Mouse (Mus musculus) heart, embryonic 13.5 days (tissue): ENCODE data around the gene Tob1. TPM values are rescaled to one million over a fixed set of nuclear protein-coding genes. Genes with fewer than 3 reads are reported as not detected.

ENCODE experiments used
- ATAC-seq: fragments of 200-750 bp; cut with Nextera tagmentation; 2 replicates; pipeline ENCODE4 v1.8.0; 2017; ENCODE audit warnings: moderate TSS enrichment; ENCODE audit not compliant: insufficient number of reproducible peaks, low FRiP score, low TSS enrichment; ENCODE audit errors: extremely low read depth
- H3K27ac ChIP-seq: fragments of 300-500 bp; sonication (generic); replicated peaks from 2 replicates; pipeline ENCODE4 v1.5.1; 2015; ENCODE audit warnings: moderate library complexity, mild to moderate bottlenecking, inconsistent platforms
- H3K27me3 ChIP-seq: fragments of 300-500 bp; sonication (generic); replicated peaks from 2 replicates; pipeline ENCODE4 v1.6.1; 2015; ENCODE audit warnings: mild to moderate bottlenecking, inconsistent platforms
- H3K36me3 ChIP-seq: fragments of 300-500 bp; sonication (generic); 2 replicates; pipeline ENCODE4 v1.6.1; 2015; ENCODE audit warnings: mild to moderate bottlenecking, inconsistent platforms
- H3K4me1 ChIP-seq: fragments of 300-500 bp; sonication (generic); 2 replicates; pipeline ENCODE4 v1.6.1; 2015; ENCODE audit warnings: inconsistent platforms
- H3K4me2 ChIP-seq: fragments of 300-500 bp; sonication (generic); 2 replicates; pipeline ENCODE4 v1.6.1; 2015; ENCODE audit warnings: inconsistent platforms, mild to moderate bottlenecking, moderate library complexity
- H3K4me3 ChIP-seq: fragments of 300-500 bp; sonication (generic); 2 replicates; pipeline ENCODE4 v1.5.1; 2015; ENCODE audit warnings: moderate library complexity, mild to moderate bottlenecking, inconsistent platforms
- H3K9ac ChIP-seq: fragments of 300-500 bp; sonication (generic); 2 replicates; pipeline ENCODE4 v1.6.1; 2015; ENCODE audit warnings: inconsistent platforms, mild to moderate bottlenecking, moderate library complexity
- H3K9me3 ChIP-seq: fragments of 300-500 bp; sonication (generic); 2 replicates; pipeline ENCODE4 v1.6.1; 2016; ENCODE audit warnings: inconsistent platforms
- WGBS: fragments of 180-500 bp; shearing (Covaris S2); methylation state at CpG from one replicate; pipeline ENCODE4 v1.1.7; 2015; ENCODE audit warnings: mixed read lengths; 5-methylcytosine and 5-hydroxymethylcytosine counted together
- polyA plus RNA-seq: library from polyadenylated mRNA; unstranded; fragments of >200 nt; fragmentation: Nextera tagmentation; extraction: Ambion mirVana; gene quantifications from 2 replicates; pipeline ENCODE4 v1.2.1, GENCODE M21; 2015

Tob1 gene
- polyA plus RNA-seq, 1 experiment from 2014 or later, result 26.1 TPM

- H3K27ac ChIP-seq, result no peak overlapping the region
- no peaks in the 10 kb centered on the region for H3K27me3 ChIP-seq
- no peaks in the 10 kb centered on the region for H3K9me3 ChIP-seq
- no peak for ATAC-seq
- H3K9ac ChIP-seq, result peak overlapping the region; percentile 61; the same call in 1 of the 2 replicates
- no peak overlapping the region for H3K4me3 ChIP-seq
- peaks cover 33% of the 10 kb centered on the region for H3K4me1 ChIP-seq
- no peaks in the 10 kb centered on the region for H3K36me3 ChIP-seq
- 54% methylated on average over 15 of the region's 15 CpGs for WGBS
- no peak overlapping the region for H3K4me2 ChIP-seq
Observed at GRCm38 (mm10) chr11:94177841-94178585, 33.2 kb upstream of the Tob1 start.

- 6% methylated on average over 1 of the region's 1 CpGs for WGBS
- Histone ChIP-seq H3K36me3 (no peaks in the 10 kb centered on the region), H3K27ac (no peak overlapping the region), H3K4me3 (no peak overlapping the region), H3K27me3 (no peaks in the 10 kb centered on the region), H3K4me2 (no peak overlapping the region), H3K4me1 (peaks cover 25% of the 10 kb centered on the region), H3K9me3 (no peaks in the 10 kb centered on the region), H3K9ac (no peak overlapping the region)
- no peak for ATAC-seq
Observed at GRCm38 (mm10) chr11:94179768-94180167, 31.5 kb upstream of the Tob1 start.

DNA sequence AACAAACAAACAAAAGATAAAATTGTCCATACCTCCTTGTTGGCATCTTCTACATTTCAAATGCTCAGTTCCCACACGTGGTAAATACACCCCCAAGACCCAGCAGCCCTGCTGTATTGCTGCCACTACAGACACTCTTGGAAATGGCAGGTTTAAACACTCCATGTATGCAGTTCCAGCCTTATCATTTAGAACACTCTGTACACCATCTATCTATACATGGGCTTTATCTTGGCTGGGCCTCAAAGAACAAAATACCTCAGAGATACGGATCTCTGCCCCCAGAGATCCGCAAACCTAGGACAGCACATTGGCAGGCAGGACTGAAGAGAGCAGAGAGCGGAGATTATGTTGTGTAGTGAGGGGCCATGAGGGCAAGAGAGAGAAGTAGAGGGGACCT lies 31.1 kb upstream of the Tob1 start:
- Histone ChIP-seq H3K4me2 (no peak overlapping the region), H3K9ac (no peak overlapping the region), H3K4me1 (peaks cover 22% of the 10 kb centered on the region), H3K27ac (no peak overlapping the region), H3K36me3 (no peaks in the 10 kb centered on the region), H3K9me3 (no peaks in the 10 kb centered on the region), H3K4me3 (no peak overlapping the region), H3K27me3 (no peaks in the 10 kb centered on the region)
- ATAC-seq, result no peak
- WGBS, result 37% methylated on average over 4 of the region's 4 CpGs

GRCm38 (mm10) chr11:94181694-94182093 lies 29.6 kb upstream of the Tob1 start:
- no peaks in the 10 kb centered on the region for H3K27me3 ChIP-seq
- H3K9me3 ChIP-seq, result no peaks in the 10 kb centered on the region
- H3K4me2 ChIP-seq, result no peak overlapping the region
- no peaks in the 10 kb centered on the region for H3K36me3 ChIP-seq
- 86% methylated on average over 8 of the region's 8 CpGs for WGBS
- no peak overlapping the region for H3K9ac ChIP-seq
- no peak overlapping the region for H3K27ac ChIP-seq
- H3K4me3 ChIP-seq, result no peak overlapping the region
- peaks cover 12% of the 10 kb centered on the region for H3K4me1 ChIP-seq
- ATAC-seq, result no peak

GRCm38 (mm10) chr11:94182711-94183110 lies 28.5 kb upstream of the Tob1 start:
- ATAC-seq, result no peak
- Histone ChIP-seq H3K27me3 (no peaks in the 10 kb centered on the region), H3K4me3 (no peak overlapping the region), H3K27ac (no peak overlapping the region), H3K9ac (no peak overlapping the region), H3K4me2 (no peak overlapping the region), H3K4me1 (peaks cover 12% of the 10 kb centered on the region), H3K36me3 (no peaks in the 10 kb centered on the region), H3K9me3 (no peaks in the 10 kb centered on the region)
- WGBS, result 78% methylated on average over 4 of the region's 4 CpGs

- no peak overlapping the region for H3K4me3 ChIP-seq
- ATAC-seq, result no peak
- H3K9me3 ChIP-seq, result no peaks in the 10 kb centered on the region
- no peak overlapping the region for H3K4me2 ChIP-seq
- H3K9ac ChIP-seq, result no peak overlapping the region
- no peaks in the 10 kb centered on the region for H3K27me3 ChIP-seq
- peaks cover 10% of the 10 kb centered on the region for H3K4me1 ChIP-seq
- H3K27ac ChIP-seq, result no peak overlapping the region
- WGBS, result 64% methylated on average over 5 of the region's 5 CpGs
- no peaks in the 10 kb centered on the region for H3K36me3 ChIP-seq
Observed at GRCm38 (mm10) chr11:94183120-94183519, 28.1 kb upstream of the Tob1 start.

DNA sequence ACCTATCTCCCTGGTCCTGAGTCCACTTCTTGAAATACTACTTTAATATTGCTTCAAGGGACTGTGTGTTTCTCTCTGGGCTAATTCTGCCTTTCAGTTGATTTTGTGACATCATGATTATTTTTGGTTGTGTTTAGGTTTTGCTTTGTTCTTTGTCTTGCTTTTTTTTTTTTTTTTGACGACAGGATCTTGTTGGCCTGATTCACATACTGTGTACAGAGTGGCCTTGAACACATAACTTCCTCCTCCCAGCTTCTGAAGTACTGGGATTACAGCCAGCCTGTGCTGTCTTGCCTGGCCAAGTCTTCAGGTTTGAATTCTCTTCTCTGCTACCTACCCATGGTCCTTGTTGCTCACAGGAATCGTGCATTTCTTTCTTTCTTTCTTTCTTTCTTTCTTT lies 27.6 kb upstream of the Tob1 start:
- Histone ChIP-seq H3K36me3 (no peaks in the 10 kb centered on the region), H3K27me3 (no peaks in the 10 kb centered on the region), H3K9ac (no peak overlapping the region), H3K4me2 (no peak overlapping the region), H3K4me3 (no peak overlapping the region), H3K9me3 (no peaks in the 10 kb centered on the region), H3K4me1 (peaks cover 5% of the 10 kb centered on the region), H3K27ac (no peak overlapping the region)
- WGBS, result 60% methylated on average over 2 of the region's 2 CpGs
- no peak for ATAC-seq

DNA sequence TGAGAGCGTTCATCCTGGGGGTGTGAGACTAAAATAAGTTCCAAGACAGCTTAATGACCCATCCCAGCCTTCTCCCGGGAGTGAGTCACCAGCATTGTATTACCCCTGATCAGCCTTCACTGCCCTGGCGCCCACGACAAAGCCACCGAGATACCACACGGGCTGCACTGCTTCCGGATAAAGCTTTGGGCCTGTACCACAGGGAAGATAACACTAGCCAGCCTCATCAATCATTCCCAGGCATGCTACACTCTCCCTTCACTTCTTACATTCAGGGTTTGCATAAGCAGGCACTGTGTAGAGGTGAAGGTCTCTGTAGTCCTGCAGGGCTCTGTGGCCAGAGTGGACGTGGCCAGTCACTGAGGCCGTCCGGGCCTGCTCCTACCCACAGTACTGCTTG lies 21.7 kb upstream of the Tob1 start:
- Histone ChIP-seq H3K27ac (peak overlapping the region; percentile 43), H3K36me3 (no peaks in the 10 kb centered on the region), H3K9ac (no peak overlapping the region), H3K4me2 (no peak overlapping the region), H3K27me3 (no peaks in the 10 kb centered on the region), H3K4me3 (no peak overlapping the region), H3K9me3 (no peaks in the 10 kb centered on the region), H3K4me1 (peaks cover 19% of the 10 kb centered on the region)
- no peak for ATAC-seq
- 15% methylated on average over 10 of the region's 10 CpGs for WGBS

DNA sequence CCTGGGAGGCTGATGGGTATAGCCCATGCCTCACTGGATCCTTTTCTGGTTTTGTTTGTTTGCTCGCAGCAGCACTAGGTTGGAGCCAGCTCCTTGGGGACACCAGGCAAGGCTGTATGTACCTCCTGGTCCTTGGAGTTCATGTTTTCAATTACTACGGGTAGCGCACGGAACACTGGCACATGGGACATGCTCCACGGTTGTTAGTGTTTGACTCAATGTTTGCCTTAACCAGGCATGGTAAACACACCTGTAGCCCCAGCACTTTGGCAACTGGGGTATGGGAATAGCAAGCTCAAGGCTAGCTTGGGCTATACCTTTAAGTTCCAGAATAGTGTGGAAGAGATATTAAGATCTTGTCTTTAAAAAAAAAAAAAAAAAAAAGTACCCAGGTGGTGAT lies 20.6 kb upstream of the Tob1 start:
- no peak for ATAC-seq
- no peak overlapping the region for H3K9ac ChIP-seq
- peaks cover 19% of the 10 kb centered on the region for H3K4me1 ChIP-seq
- H3K9me3 ChIP-seq, result no peaks in the 10 kb centered on the region
- no peak overlapping the region for H3K4me2 ChIP-seq
- no peaks in the 10 kb centered on the region for H3K36me3 ChIP-seq
- H3K4me3 ChIP-seq, result no peak overlapping the region
- H3K27ac ChIP-seq, result no peak overlapping the region
- no peaks in the 10 kb centered on the region for H3K27me3 ChIP-seq
- WGBS, result 86% methylated on average over 5 of the region's 5 CpGs

DNA sequence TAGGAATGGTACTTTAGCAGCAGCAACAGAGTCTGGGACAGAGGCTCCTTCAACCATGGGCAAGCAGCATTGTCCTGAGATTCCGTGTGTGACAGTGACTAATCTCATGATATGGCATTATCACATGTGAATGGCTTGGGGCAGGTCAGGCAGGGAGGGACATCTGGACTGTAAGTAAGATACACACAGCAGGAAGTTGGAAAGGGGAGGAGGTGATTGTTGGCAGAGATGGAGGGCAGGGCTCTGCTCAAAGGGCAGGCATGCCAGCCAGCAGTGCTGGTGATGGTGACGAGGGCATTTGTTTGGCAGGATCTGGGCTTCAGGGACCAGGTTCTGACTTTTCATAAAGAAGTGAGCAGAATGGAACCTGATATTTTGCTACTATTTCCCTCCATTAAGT lies 18.1 kb upstream of the Tob1 start:
- Histone ChIP-seq H3K27ac (no peak overlapping the region), H3K9me3 (no peaks in the 10 kb centered on the region), H3K4me1 (peaks cover 23% of the 10 kb centered on the region), H3K36me3 (no peaks in the 10 kb centered on the region), H3K27me3 (no peaks in the 10 kb centered on the region), H3K4me3 (no peak overlapping the region), H3K9ac (0 out of 2 replicates have a peak overlapping the region, but pooled peaks have one; percentile 10), H3K4me2 (no peak overlapping the region)
- ATAC-seq, result no peak
- 54% methylated on average over 2 of the region's 2 CpGs for WGBS

- Histone ChIP-seq H3K36me3 (no peaks in the 10 kb centered on the region), H3K4me1 (peaks cover 15% of the 10 kb centered on the region), H3K4me2 (no peak overlapping the region), H3K27ac (no peak overlapping the region), H3K4me3 (no peak overlapping the region), H3K9ac (no peak overlapping the region), H3K27me3 (no peaks in the 10 kb centered on the region), H3K9me3 (no peaks in the 10 kb centered on the region)
- no peak for ATAC-seq
- 70% methylated on average over 3 of the region's 3 CpGs for WGBS
Observed at GRCm38 (mm10) chr11:94196311-94196710, 14.9 kb upstream of the Tob1 start.

- H3K27ac ChIP-seq, result no peak overlapping the region
- H3K4me2 ChIP-seq, result no peak overlapping the region
- ATAC-seq, result no peak
- 80% methylated on average over 7 of the region's 7 CpGs for WGBS
- no peaks in the 10 kb centered on the region for H3K36me3 ChIP-seq
- H3K9me3 ChIP-seq, result no peaks in the 10 kb centered on the region
- H3K4me1 ChIP-seq, result peaks cover 11% of the 10 kb centered on the region
- no peaks in the 10 kb centered on the region for H3K27me3 ChIP-seq
- H3K9ac ChIP-seq, result no peak overlapping the region
- no peak overlapping the region for H3K4me3 ChIP-seq
Observed at GRCm38 (mm10) chr11:94198405-94199146, 12.7 kb upstream of the Tob1 start.
